In the genomic region with DNA sequence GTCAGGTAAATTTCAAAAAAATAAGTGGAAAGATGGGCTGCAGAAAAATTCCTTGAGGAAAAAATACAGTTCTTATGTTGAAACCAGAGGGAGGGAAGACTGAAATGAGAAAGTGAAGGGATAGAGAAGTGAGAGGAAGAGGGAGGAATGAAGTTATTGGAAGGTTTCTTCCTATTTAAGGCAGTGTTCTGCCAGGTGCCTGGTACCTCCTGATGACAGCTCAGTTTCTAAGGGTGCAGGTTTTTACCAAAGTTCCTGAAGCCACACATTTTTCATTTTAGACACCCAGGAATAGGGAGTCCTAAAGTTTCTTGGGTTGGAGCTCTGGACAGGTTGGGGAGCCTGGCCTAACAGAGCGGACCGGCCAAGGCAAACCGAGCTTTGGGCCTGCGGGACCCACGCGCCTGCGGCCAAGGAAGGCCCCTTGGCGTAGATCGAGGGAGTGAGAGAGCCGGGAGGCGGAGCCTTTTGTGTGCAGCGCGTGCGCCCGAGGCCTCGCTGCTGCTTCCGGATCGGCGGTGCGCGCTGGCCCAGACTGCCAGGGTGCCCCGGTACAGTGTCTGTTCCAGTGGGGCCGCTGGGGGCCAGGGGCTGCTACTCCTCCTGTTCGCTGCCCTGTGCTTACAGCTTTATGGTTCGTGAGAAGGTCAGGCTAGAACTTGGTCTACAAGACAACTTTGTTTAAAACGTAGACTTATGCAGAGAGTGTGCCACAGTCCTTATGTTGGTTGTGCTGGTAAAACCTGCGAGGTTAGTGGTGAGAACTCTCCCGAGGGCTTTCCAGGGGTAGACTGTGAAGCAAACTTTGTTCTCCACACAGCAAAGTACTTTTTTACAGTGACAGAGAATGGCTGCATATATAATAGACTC, we compare ENCODE assay signal across 7 mouse cellular contexts. TPM values are rescaled to one million over a fixed set of nuclear protein-coding genes. Genes with fewer than 3 reads are reported as not detected.
DNase-seq lines count a peak whose midpoint lies in the region; ATAC-seq and TF ChIP-seq lines count a peak whose summit lies in the region.

No protein-coding gene starts in this region.

- peak overlapping the region; percentile 37 for H3K4me3 ChIP-seq in forebrain, postnatal 0 days (ENCODE audit: low read depth, low read length)
- peak overlapping the region; percentile 39 for H3K4me3 ChIP-seq in hindbrain, embryonic 12.5 days
- H3K4me3 ChIP-seq in limb, embryonic 12.5 days (replicated peaks): peak overlapping the region; percentile 44
- peak overlapping the region; percentile 47 for H3K4me3 ChIP-seq in midbrain, embryonic 13.5 days (replicated peaks)

- no peaks in the 10 kb centered on the region for H3K27me3 ChIP-seq in Patski
- H3K27me3 ChIP-seq in forebrain, postnatal 0 days (ENCODE audit: insufficient read depth, low read length): no peaks in the 10 kb centered on the region
- H3K27me3 ChIP-seq in hindbrain, embryonic 12.5 days: no peaks in the 10 kb centered on the region
- no peaks in the 10 kb centered on the region for H3K27me3 ChIP-seq in limb, embryonic 12.5 days
- no peaks in the 10 kb centered on the region for H3K27me3 ChIP-seq in midbrain, embryonic 13.5 days

- TF ChIP-seq CTCF in Patski (IDR thresholded peaks at IDR 0.05): no peak
- no peak for TF ChIP-seq CTCF in forebrain, postnatal 0 days (IDR thresholded peaks at IDR 0.05; ENCODE audit: low read depth)

- H3K27ac ChIP-seq in forebrain, postnatal 0 days (ENCODE audit: low read depth, low read length): no peak overlapping the region
- H3K27ac ChIP-seq in hindbrain, embryonic 12.5 days: peak overlapping the region; percentile 44; the same call in 1 of the 2 replicates
- peak overlapping the region; percentile 64; the same call in 1 of the 2 replicates for H3K27ac ChIP-seq in limb, embryonic 12.5 days
- 0 out of 2 replicates have a peak overlapping the region, but pooled peaks have one; percentile 21 for H3K27ac ChIP-seq in midbrain, embryonic 13.5 days

- peak; percentile 88 for ATAC-seq in Patski
- ATAC-seq in forebrain, postnatal 0 days: peak; percentile 79
- peak; percentile 73 for ATAC-seq in hindbrain, embryonic 12.5 days (ENCODE audit: low FRiP score)
- peak; percentile 79 for ATAC-seq in limb, embryonic 12.5 days (ENCODE audit: insufficient number of reproducible peaks, insufficient read depth, low FRiP score, low TSS enrichment, low read depth)
- peak; percentile 85 for ATAC-seq in midbrain, embryonic 13.5 days

- no peaks in the 10 kb centered on the region for H3K36me3 ChIP-seq in forebrain, postnatal 0 days (ENCODE audit: insufficient read depth)
- H3K36me3 ChIP-seq in hindbrain, embryonic 12.5 days: no peaks in the 10 kb centered on the region
- H3K36me3 ChIP-seq in limb, embryonic 12.5 days: no peaks in the 10 kb centered on the region
- H3K36me3 ChIP-seq in midbrain, embryonic 13.5 days: no peaks in the 10 kb centered on the region

- CTCF ChIA-PET in Patski (lab: Charles Lee): no interaction called here

- 2% methylated on average over 28 of the region's 28 CpGs for WGBS in forebrain, postnatal 0 days
- WGBS in hindbrain, embryonic 12.5 days: 2% methylated on average over 28 of the region's 28 CpGs
- 4% methylated on average over 28 of the region's 28 CpGs for WGBS in limb, embryonic 12.5 days
- 3% methylated on average over 28 of the region's 28 CpGs for WGBS in midbrain, embryonic 13.5 days

- POLR2A ChIA-PET in Patski (lab: Charles Lee): interaction anchor here (0.6 to 0.7 kb wide), 2 partner anchors 25 to 320 kb away, joined by 3 read pairs; no protein-coding TSS in a partner anchor

- no peaks in the 10 kb centered on the region for H3K4me1 ChIP-seq in forebrain, postnatal 0 days (ENCODE audit: insufficient read depth)
- peaks cover 10% of the 10 kb centered on the region for H3K4me1 ChIP-seq in hindbrain, embryonic 12.5 days
- H3K4me1 ChIP-seq in limb, embryonic 12.5 days (replicated peaks): peaks cover 22% of the 10 kb centered on the region
- H3K4me1 ChIP-seq in midbrain, embryonic 13.5 days (replicated peaks): peaks cover 26% of the 10 kb centered on the region

- peak overlapping the region; percentile 67 for H3K4me2 ChIP-seq in forebrain, postnatal 0 days (ENCODE audit: low read depth)
- H3K4me2 ChIP-seq in hindbrain, embryonic 12.5 days (replicated peaks): peak overlapping the region; percentile 81
- H3K4me2 ChIP-seq in limb, embryonic 12.5 days: peak overlapping the region; percentile 85
- H3K4me2 ChIP-seq in midbrain, embryonic 13.5 days (replicated peaks): peak overlapping the region; percentile 78

- in situ Hi-C loops in Patski (cut with MboI; ENCODE audit: low pct_unique_long_range_greater_than_20kb): no loop called here

- no peaks in the 10 kb centered on the region for H3K9me3 ChIP-seq in forebrain, postnatal 0 days (ENCODE audit: low read length)
- H3K9me3 ChIP-seq in hindbrain, embryonic 12.5 days (replicated peaks): no peaks in the 10 kb centered on the region
- H3K9me3 ChIP-seq in limb, embryonic 12.5 days: no peaks in the 10 kb centered on the region
- H3K9me3 ChIP-seq in midbrain, embryonic 13.5 days: no peaks in the 10 kb centered on the region

- DNase-seq in Patski (ENCODE audit: low read depth, low spot score): no peak
- peak; percentile 69 for DNase-seq in c-Kit-positive CD71-positive TER-119-positive erythroid progenitor cells, embryonic 14.5 days (ENCODE audit: low spot score)
- DNase-seq in forebrain, postnatal 0 days: peak; percentile 54
- peak; percentile 50 to 79 for DNase-seq in spleen, postnatal 10 days (ENCODE audit: low spot score in 2 of 2)

- peak overlapping the region; percentile 40 for H3K9ac ChIP-seq in forebrain, postnatal 0 days
- peak overlapping the region; percentile 61 for H3K9ac ChIP-seq in hindbrain, embryonic 12.5 days
- peak overlapping the region; percentile 67 for H3K9ac ChIP-seq in limb, embryonic 12.5 days (replicated peaks)
- H3K9ac ChIP-seq in midbrain, embryonic 13.5 days (replicated peaks): peak overlapping the region; percentile 69

RNA-seq across cellular contexts. Expression of a gene that starts 19.5 kb away (rescaled TPM):
- 46.3 TPM for polyA plus RNA-seq in Patski (2021)
- 38.3 and 54.0 TPM in 2 replicates for total RNA-seq in forebrain, postnatal 0 days (2014; rRNA removed)
- 44.4 and 59.2 TPM in 2 replicates for polyA plus RNA-seq in forebrain, postnatal 0 days (2015; fragmentation: Nextera tagmentation; extraction: Ambion mirVana)
- polyA plus RNA-seq in hindbrain, embryonic 12.5 days (2016; fragmentation: Nextera tagmentation; extraction: Ambion mirVana): 59.0 and 62.5 TPM in 2 replicates
- polyA plus RNA-seq in limb, embryonic 12.5 days (2016; fragmentation: Nextera tagmentation; extraction: Ambion mirVana): 60.9 and 66.4 TPM in 2 replicates
- 55.4 and 55.8 TPM in 2 replicates for polyA plus RNA-seq in midbrain, embryonic 13.5 days (2015; fragmentation: Nextera tagmentation; extraction: Ambion mirVana)
